Mouse (Mus musculus): Measurements from ENCODE around the gene Gnb3. TPM values are rescaled to one million over a fixed set of nuclear protein-coding genes. Genes with fewer than 3 reads are reported as not detected.

Gene Gnb3
- total and polyA plus RNA-seq, 3 experiments, result 0.64 to 4.1 (median 2.2) TPM

DNA sequence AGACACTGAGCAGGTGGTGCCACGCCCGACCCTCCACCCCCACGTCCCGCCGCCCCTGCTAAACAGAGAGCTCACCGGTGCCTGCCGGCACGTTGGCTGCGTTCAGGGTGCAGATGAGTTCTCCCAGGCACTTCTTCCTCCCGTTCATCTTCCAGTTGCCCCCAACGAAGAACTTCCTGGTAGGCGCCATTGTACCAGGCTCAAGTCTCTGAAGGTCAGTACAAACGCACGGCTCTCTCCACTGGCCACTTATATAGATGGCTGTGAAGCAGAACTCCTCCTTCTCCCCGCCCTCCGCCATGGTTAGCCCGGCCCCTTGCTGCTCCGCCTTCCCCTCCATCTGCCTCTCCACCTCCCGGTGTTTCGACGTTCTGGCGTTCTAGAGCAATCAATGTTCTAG lies 26.1 kb downstream of the Gnb3 start, which contains the start of gene Tpi1 (continued):
- no peak for TF ChIP-seq USF2 (conservative IDR thresholded peaks at IDR 0.05; ENCODE audit: low read depth, low read length)
- TF ChIP-seq MYC (IDR thresholded peaks at IDR 0.05; ENCODE audit: low read depth, low read length), result 0 out of 2 replicates have a peak, but pooled peaks have one; percentile 13
- TF ChIP-seq ZNF384 (IDR thresholded peaks at IDR 0.05; ENCODE audit: low read depth, low read length), result no peak
- TF ChIP-seq MAFK (IDR thresholded peaks at IDR 0.05; ENCODE audit: insufficient replicate concordance, low read length), result no peak
- TF ChIP-seq ZKSCAN1 (IDR thresholded peaks at IDR 0.05; ENCODE audit: borderline replicate concordance, low read depth, low read length), result no peak
- no peak for TF ChIP-seq USF1 (IDR thresholded peaks at IDR 0.05; ENCODE audit: low read depth, low read length)
- TF ChIP-seq RAD21 (IDR thresholded peaks at IDR 0.05; ENCODE audit: low read depth, low read length), result no peak
- TF ChIP-seq ELF1 (IDR thresholded peaks at IDR 0.05; ENCODE audit: low read depth, low read length), result peak; percentile 72
- 0 out of 2 replicates have a peak, but pooled peaks have one; percentile 14 for TF ChIP-seq UBTF (IDR thresholded peaks at IDR 0.05; ENCODE audit: low read depth, low read length)

DNA sequence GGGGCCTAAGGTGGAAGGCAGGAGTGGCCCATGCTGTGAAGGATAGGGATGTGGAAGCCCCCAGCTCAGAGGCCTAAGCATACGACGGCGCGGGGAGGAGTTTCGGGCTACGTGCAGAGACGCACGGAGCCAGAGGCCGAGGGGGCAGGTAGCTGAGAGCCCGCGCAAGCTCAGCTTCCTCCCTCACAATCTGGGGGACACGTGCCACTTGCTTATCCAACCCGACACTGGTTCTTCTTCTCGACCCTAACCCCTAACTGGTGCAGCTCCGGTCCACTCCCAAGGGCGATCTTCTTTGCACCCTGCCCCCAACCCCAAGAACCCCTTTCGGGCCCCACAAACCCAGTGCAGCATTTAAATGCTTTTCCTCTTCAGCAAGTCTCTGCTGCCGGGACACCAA lies 26.6 kb downstream of the Gnb3 start:
- Histone ChIP-seq H3K27ac (ENCODE audit: insufficient read depth, low read depth) (peak overlapping the region; percentile 17; the same call in 1 of the 2 replicates), H3K4me1 (ENCODE audit: control insufficient read depth in 1 of 2, insufficient read depth in 2 of 2) (peaks cover 5 to 38% of the 10 kb centered on the region in 2 experiments), H3K9ac (ENCODE audit: insufficient read depth, low read depth) (peak overlapping the region; percentile 95), H3K4me3 (replicated peaks in 1 of 3; ENCODE audit: low read depth in 2 of 3, low read length in 2 of 3, poor library complexity in 1 of 3) (peak overlapping the region; percentile 73 to 97 (median 82)), H3K79me2 (replicated peaks; ENCODE audit: control insufficient read depth, extremely low read depth, insufficient read depth, poor library complexity, severe bottlenecking) (peaks cover 23% of the 10 kb centered on the region), H3K4me2 (ENCODE audit: insufficient read depth, low read depth, poor library complexity, severe bottlenecking) (peak overlapping the region; percentile 68), H3K36me3 (replicated peaks in 1 of 2; ENCODE audit: control insufficient read depth in 1 of 2, insufficient read depth in 1 of 2, low read length in 1 of 2) (peaks cover 59 to 81% of the 10 kb centered on the region in 2 experiments), H3K27me3 (replicated peaks) (no peaks in the 10 kb centered on the region), H3K9me3 (replicated peaks; ENCODE audit: low read length) (no peaks in the 10 kb centered on the region)
- in situ Hi-C loops (cut with MboI; ENCODE audit: low pct_ligation_motif_present, low pct_unique_long_range_greater_than_20kb, low sequenced_read_pairs), result no loop called here
- dilution Hi-C loops (cut with MboI; ENCODE audit: extremely low pct_ligation_motif_present, extremely low pct_unique_long_range_greater_than_20kb, low sequenced_read_pairs), result no loop called here
- peak; percentile 79 for DNase-seq (ENCODE audit: extremely low read depth)
- TF ChIP-seq ELF1 (IDR thresholded peaks at IDR 0.05; ENCODE audit: low read depth, low read length), result no peak
- TF ChIP-seq BHLHE40 (IDR thresholded peaks at IDR 0.05; ENCODE audit: low read depth, low read length), result peak; percentile 84
- TF ChIP-seq CHD2 (IDR thresholded peaks at IDR 0.05; ENCODE audit: low read length), result no peak
- peak; percentile 26 for TF ChIP-seq SIN3A (IDR thresholded peaks at IDR 0.05; ENCODE audit: low read length)
- TF ChIP-seq ZNF384 (IDR thresholded peaks at IDR 0.05; ENCODE audit: low read depth, low read length), result no peak
- no peak for TF ChIP-seq KAT2A (IDR thresholded peaks at IDR 0.05; ENCODE audit: insufficient replicate concordance, low read length)
- no peak for TF ChIP-seq MEF2A (IDR thresholded peaks at IDR 0.05; ENCODE audit: borderline replicate concordance, low read depth, low read length)
- no peak for TF ChIP-seq ZC3H11A (IDR thresholded peaks at IDR 0.05; ENCODE audit: low read depth, low read length)
- TF ChIP-seq MAX (IDR thresholded peaks at IDR 0.05; ENCODE audit: low read length), result peak; percentile 86
- TF ChIP-seq MYC (IDR thresholded peaks at IDR 0.05; ENCODE audit: low read depth, low read length), result peak; percentile 79; the same call in 1 of the 2 replicates
- 0 out of 2 replicates have a peak, but pooled peaks have one; percentile 31 for TF ChIP-seq USF2 (conservative IDR thresholded peaks at IDR 0.05; ENCODE audit: low read depth, low read length)
- peak; percentile 88 for TF ChIP-seq MXI1 (IDR thresholded peaks at IDR 0.05; ENCODE audit: low read depth, low read length)
- peak; percentile 4 for TF ChIP-seq IRF4 (IDR thresholded peaks at IDR 0.05; ENCODE audit: low read depth, low read length)
- TF ChIP-seq NRF1 (IDR thresholded peaks at IDR 0.05; ENCODE audit: low read depth, low read length), result peak; percentile 82
- TF ChIP-seq CHD1 (IDR thresholded peaks at IDR 0.05; ENCODE audit: low read depth, low read length), result no peak; the same call in 1 of the 2 replicates
- no peak for TF ChIP-seq JUND (conservative IDR thresholded peaks at IDR 0.05; ENCODE audit: low read depth, low read length)
- TF ChIP-seq POLR2AphosphoS2 (IDR thresholded peaks at IDR 0.05; ENCODE audit: low read depth, low read length), result no peak
- TF ChIP-seq RCOR1 (conservative IDR thresholded peaks at IDR 0.05; ENCODE audit: low read depth, low read length), result no peak
- peak; percentile 51 for TF ChIP-seq USF1 (IDR thresholded peaks at IDR 0.05; ENCODE audit: low read depth, low read length)
- TF ChIP-seq ETS1 (conservative IDR thresholded peaks at IDR 0.05; ENCODE audit: low read depth, low read length), result no peak
- 0 out of 2 replicates have a peak, but pooled peaks have one; percentile 32 for TF ChIP-seq UBTF (IDR thresholded peaks at IDR 0.05; ENCODE audit: low read depth, low read length)

Measured in CH12.LX (cell line).